Mouse (Mus musculus) CD4-positive naive resting alpha-beta T cell, adult 57 days (primary cell): ENCODE results near the gene Mre11a. TPM values are rescaled to one million over a fixed set of nuclear protein-coding genes. Genes with fewer than 3 reads are reported as not detected.

Experiments
- total RNA-seq: library from RNA; stranded (reverse); gene quantifications from one replicate; pipeline ENCODE4 v1.2.4, GENCODE M21; 2023

The Mre11a gene
- total RNA-seq: 41.5 TPM

GRCm38 (mm10) chr9:14784039-14785002 is at the start of gene Mre11a, which contains the start of gene Ankrd49:
Gene Mre11a (plus strand): TSS chr9:14784654.
Gene Ankrd49 (minus strand): TSS chr9:14784856.

GRCm38 (mm10) chr9:14740151-14740924 is 44.1 kb upstream of the Mre11a start, which contains the start of gene Piwil4:
Gene Piwil4 (minus strand): TSS chr9:14740733.

GRCm38 (mm10) chr9:14752001-14752522 is 32.4 kb upstream of the Mre11a start, which contains the start of gene Fut4:
Gene Fut4 (minus strand): TSS chr9:14752393.

GRCm38 (mm10) chr9:14770803-14771471 is 13.5 kb upstream of the Mre11a start, which contains the start of gene 1700012B09Rik:
Gene 1700012B09Rik (minus strand): TSS chr9:14771030.

GRCm38 (mm10) chr9:14859868-14860639 is 75.6 kb downstream of the Mre11a start, which contains the start of gene Gpr83:
Gene Gpr83 (plus strand): TSS chr9:14860210.

Other genes with a start within 250 kb of the Mre11a start
- gene Amotl1, start 139.6 kb upstream of the Mre11a start, total RNA-seq: 0.44 TPM
- not detected for gene Piwil4, start 43.9 kb upstream of the Mre11a start, total RNA-seq
- 0.18 TPM for gene Fut4, start 32.3 kb upstream of the Mre11a start, total RNA-seq
- gene 1700012B09Rik, start 13.6 kb upstream of the Mre11a start, total RNA-seq: not detected
- 24.3 TPM for gene Ankrd49, start 202 bp downstream of the Mre11a start, total RNA-seq
- gene Gpr83, start 75.6 kb downstream of the Mre11a start, total RNA-seq: 3.7 TPM
- gene Izumo1r, start 119.3 kb downstream of the Mre11a start, total RNA-seq: 33.7 TPM